Mouse (Mus musculus) kidney, embryonic 14.5 days (tissue): ENCODE measurements around the gene Anxa2. TPM values are rescaled to one million over a fixed set of nuclear protein-coding genes. Genes with fewer than 3 reads are reported as not detected.

Experiments used
- ATAC-seq: fragments of 200-750 bp; cut with Nextera tagmentation; 2 replicates; pipeline ENCODE4 v1.8.0; 2017; ENCODE audit warnings: moderate number of reproducible peaks, mild to moderate bottlenecking, moderate TSS enrichment, moderate library complexity; ENCODE audit not compliant: low FRiP score, low TSS enrichment
- H3K27ac ChIP-seq: fragments of 300-500 bp; sonication (generic); 2 replicates; pipeline ENCODE4 v1.5.1; 2014; ENCODE audit warnings: low read depth, mild to moderate bottlenecking, low read length, moderate library complexity, mixed read lengths
- H3K27me3 ChIP-seq: fragments of 300-500 bp; sonication (generic); 2 replicates; pipeline ENCODE4 v1.6.1; 2014; ENCODE audit warnings: mild to moderate bottlenecking, low read length; ENCODE audit not compliant: control insufficient read depth, insufficient read depth
- H3K36me3 ChIP-seq: fragments of 300-500 bp; sonication (generic); 2 replicates; pipeline ENCODE4 v1.6.1; 2014; ENCODE audit warnings: low read length, mixed read lengths; ENCODE audit not compliant: control insufficient read depth, insufficient read depth
- H3K4me1 ChIP-seq: fragments of 300-500 bp; sonication (generic); 2 replicates; pipeline ENCODE4 v1.6.1; 2014; ENCODE audit warnings: low read length, mixed read lengths; ENCODE audit not compliant: control insufficient read depth, insufficient read depth
- H3K4me2 ChIP-seq: fragments of 300-500 bp; sonication (generic); replicated peaks from 2 replicates; pipeline ENCODE4 v1.6.1; 2014; ENCODE audit warnings: low read depth, mild to moderate bottlenecking, low read length
- H3K4me3 ChIP-seq: fragments of 300-500 bp; sonication (generic); 2 replicates; pipeline ENCODE4 v1.5.1; 2014; ENCODE audit warnings: mild to moderate bottlenecking, low read length
- H3K9ac ChIP-seq: fragments of 300-500 bp; sonication (generic); 2 replicates; pipeline ENCODE4 v1.6.1; 2014; ENCODE audit warnings: low read depth, mild to moderate bottlenecking, low read length, moderate library complexity
- H3K9me3 ChIP-seq: fragments of 300-500 bp; sonication (generic); 2 replicates; pipeline ENCODE4 v1.6.1; 2016; ENCODE audit warnings: low read length; ENCODE audit not compliant: control insufficient read depth
- WGBS: fragments of 180-500 bp; shearing (Covaris S2); extraction: QIAGEN DNeasy Blood & Tissue Kit; methylation state at CpG from one replicate; pipeline ENCODE4 v1.1.7; 2014; 5-methylcytosine and 5-hydroxymethylcytosine counted together
- polyA plus RNA-seq: library from polyadenylated mRNA; unstranded; fragments of >200 nt; fragmentation: Nextera tagmentation; extraction: Ambion mirVana; gene quantifications from 2 replicates; pipeline ENCODE4 v1.2.1, GENCODE M21; 2014

Anxa2 gene
- polyA plus RNA-seq, 1 experiment from 2014 or later: 482 TPM

DNA sequence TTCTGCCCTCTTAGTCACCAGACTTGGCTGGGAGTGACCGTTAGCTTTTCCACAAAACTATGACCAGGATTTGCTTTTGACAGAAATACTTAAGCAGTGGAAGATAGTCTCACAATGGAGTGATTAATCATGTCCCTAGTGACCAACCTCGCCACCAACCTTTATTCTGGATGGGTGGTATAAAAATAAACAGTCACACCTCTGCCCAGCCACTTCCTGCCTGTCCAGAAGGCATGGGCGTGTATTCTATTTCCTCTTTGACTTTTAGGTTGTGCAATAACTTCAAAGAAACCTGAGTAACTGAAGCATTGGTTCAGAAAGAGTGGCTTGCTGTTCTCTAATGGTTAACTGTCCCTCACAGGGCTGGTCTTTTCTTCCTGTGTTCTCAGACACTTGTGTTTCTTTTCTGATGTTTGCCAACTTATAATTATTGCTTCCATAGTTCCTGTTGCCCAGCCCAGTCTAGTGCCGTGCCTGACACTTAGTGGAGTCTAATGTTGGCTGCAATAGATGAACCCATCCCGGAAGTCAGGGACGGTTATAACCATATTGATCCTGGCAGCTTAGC is 10.9 kb upstream of the Anxa2 start:
- peaks cover 16% of the 10 kb centered on the region; the same call in 1 of the 2 replicates for H3K4me1 ChIP-seq
- no peaks in the 10 kb centered on the region for H3K36me3 ChIP-seq
- no peak overlapping the region for H3K27ac ChIP-seq
- no peak overlapping the region for H3K9ac ChIP-seq
- no peaks in the 10 kb centered on the region for H3K27me3 ChIP-seq
- no peak overlapping the region for H3K4me2 ChIP-seq
- no peak for ATAC-seq
- no peaks in the 10 kb centered on the region for H3K9me3 ChIP-seq
- WGBS: 41% methylated on average over 6 of the region's 6 CpGs
- H3K4me3 ChIP-seq: no peak overlapping the region

DNA sequence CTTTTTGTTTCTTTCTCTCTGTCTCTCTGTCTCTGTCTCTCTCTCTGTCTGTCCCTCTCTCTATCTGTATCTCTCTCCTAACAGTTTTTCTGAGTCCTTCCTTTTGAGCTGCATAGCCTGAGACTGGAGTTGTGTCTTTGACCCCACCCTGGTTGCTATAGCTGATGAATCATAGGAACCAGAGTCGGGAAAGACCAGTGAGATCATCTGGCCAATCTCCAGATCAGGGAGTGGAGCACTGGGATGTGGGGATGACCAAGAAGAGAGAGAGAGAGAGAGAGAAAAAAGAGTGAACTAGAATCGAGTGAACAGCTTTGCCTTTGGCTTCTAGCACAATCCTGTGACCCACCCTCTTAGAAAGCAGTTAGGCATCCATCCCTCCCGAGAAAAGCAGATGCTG is 10.2 kb upstream of the Anxa2 start:
- Histone ChIP-seq H3K9me3 (no peaks in the 10 kb centered on the region), H3K4me2 (no peak overlapping the region), H3K9ac (no peak overlapping the region), H3K27ac (no peak overlapping the region), H3K36me3 (no peaks in the 10 kb centered on the region), H3K27me3 (no peaks in the 10 kb centered on the region), H3K4me3 (no peak overlapping the region), H3K4me1 (peaks cover 16% of the 10 kb centered on the region; the same call in 1 of the 2 replicates)
- ATAC-seq: no peak
- 46% methylated on average over 3 of the region's 3 CpGs for WGBS

DNA sequence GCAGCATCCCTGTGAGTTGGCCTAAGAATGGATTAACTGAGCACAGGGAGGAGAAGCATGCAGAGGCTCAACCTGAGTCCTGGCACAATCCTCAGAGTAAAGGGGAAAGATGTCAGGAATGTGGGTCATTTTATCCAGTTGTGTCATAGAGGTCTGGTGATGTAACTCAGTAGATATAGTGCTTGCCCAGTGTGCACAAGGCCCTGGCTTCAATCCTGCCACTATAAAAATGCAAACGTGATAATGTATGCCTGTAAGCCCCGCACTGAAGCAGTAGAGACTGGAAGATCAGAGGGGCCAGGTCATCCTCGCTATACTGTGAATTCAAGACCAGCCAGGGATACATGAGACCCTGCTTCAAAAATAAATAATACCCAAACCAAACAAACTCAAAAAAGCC is 4.6 kb upstream of the Anxa2 start:
- Histone ChIP-seq H3K9ac (no peak overlapping the region), H3K4me2 (no peak overlapping the region), H3K4me3 (no peak overlapping the region), H3K27ac (no peak overlapping the region), H3K27me3 (no peaks in the 10 kb centered on the region), H3K4me1 (peaks cover 7% of the 10 kb centered on the region; the same call in 1 of the 2 replicates), H3K36me3 (no peaks in the 10 kb centered on the region), H3K9me3 (no peaks in the 10 kb centered on the region)
- ATAC-seq: no peak
- 57% methylated on average over 3 of the region's 3 CpGs for WGBS

DNA sequence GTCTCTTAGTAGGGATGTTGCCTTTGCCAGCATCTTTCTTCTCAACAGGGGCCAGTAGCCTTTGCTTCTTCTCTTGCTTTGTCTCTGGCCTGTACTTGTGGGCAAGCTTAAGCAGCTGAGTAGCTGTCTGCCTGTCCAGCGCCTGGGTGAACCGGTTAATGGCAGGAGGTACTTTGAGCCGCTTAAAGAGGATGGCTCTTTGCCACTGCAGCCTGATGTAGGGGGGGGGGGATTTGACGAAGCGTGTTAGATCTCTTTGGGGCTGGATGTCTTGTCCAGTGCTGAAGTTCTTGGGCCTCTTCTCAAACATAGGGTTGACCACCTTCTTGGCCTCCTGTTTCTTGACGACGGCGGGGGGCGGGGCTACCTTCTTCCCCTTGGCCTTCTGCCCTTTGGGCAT is 2.8 kb upstream of the Anxa2 start:
- Histone ChIP-seq H3K9ac (no peak overlapping the region), H3K27me3 (no peaks in the 10 kb centered on the region), H3K4me2 (no peak overlapping the region), H3K36me3 (no peaks in the 10 kb centered on the region), H3K4me3 (no peak overlapping the region), H3K4me1 (peaks cover 16% of the 10 kb centered on the region), H3K9me3 (no peaks in the 10 kb centered on the region), H3K27ac (no peak overlapping the region)
- ATAC-seq: no peak
- 79% methylated on average over 9 of the region's 9 CpGs for WGBS

DNA sequence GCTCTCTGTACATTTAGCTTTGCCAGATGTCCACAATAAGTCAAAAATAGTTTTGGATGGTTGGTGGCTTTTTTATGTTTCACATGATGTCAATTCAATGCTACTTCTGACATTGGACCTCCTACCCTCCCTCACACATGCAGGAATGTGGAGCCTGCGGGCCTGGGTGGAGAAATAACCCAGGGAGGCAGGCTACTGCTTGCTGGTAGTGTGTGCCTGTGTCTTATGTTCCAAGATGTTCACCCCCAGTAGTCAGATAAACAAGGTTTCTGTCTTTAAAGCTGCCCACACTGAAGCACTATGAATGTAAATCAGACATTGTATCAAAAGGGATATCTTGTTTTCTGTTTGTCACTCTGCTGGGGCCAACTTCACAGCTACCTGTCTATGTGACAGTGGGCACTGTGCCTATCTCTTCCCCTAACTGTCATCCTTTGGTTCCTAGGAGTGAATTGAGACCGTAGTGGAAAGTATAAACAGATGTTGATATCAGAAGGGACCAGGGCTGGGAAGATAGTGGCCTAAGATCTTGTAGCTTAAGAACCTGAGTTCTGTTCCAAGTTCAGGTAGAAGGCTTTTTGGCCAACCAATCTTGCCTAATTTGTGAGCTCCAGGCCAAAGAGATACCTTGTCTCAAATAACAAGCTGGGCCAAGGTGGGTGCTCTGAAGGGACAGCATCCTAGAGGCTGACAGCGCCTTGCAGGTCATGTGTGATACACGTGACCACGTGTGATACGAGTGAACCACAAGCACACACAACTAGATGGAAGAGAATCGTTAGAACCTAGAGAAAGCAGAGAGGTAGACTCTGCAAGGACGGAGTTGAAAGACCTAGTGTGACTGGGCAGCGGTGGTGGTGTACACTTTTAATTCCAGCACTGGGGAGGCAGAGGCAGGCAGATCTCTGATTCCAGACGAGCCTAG is 1.3 kb upstream of the Anxa2 start:
- no peak overlapping the region for H3K4me3 ChIP-seq
- no peaks in the 10 kb centered on the region for H3K27me3 ChIP-seq
- H3K36me3 ChIP-seq: no peaks in the 10 kb centered on the region
- ATAC-seq: no peak
- peaks cover 18% of the 10 kb centered on the region for H3K4me1 ChIP-seq
- H3K4me2 ChIP-seq: no peak overlapping the region
- WGBS: 89% methylated on average over 10 of the region's 10 CpGs
- no peaks in the 10 kb centered on the region for H3K9me3 ChIP-seq
- H3K27ac ChIP-seq: peak overlapping the region; percentile 90
- H3K9ac ChIP-seq: no peak overlapping the region

DNA sequence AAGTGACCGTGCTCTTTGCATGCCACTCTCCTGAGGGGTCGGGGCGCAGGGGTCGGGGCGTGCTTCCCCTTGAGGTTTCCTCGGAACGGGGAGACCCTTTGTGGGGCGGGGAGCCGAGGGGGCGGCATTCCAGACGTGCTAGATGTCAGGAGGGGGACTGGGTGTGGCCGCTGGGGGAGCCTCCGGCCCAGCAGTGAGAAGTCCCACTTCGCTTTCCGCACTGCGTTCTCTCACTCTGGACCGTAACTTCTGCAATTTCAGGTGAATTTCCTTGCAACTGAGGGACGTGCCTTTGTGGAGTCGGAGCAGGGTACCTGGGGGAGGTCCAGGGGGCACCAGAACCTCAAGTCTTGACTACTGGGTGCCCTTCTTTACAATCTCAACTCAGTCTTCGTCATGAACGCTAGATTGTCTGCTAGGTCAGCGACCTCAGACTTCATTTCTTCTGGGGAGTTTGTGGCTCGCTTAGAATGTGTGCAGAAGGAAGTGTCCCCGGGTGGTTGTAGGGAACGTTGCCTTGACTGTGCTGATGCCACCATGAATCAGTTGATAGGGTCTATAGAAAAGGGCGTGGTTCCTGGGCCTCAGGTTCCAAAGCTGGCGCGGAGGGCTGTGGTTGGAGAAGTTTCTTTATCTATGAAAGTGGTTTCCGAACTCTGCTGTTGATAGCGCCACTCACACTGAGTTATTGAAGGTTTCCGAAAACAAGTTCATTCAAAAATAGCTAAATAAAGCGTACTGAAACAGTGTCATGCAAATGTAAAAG is 664 bp downstream of the Anxa2 start:
- Histone ChIP-seq H3K4me3 (peak overlapping the region; percentile 63), H3K36me3 (no peaks in the 10 kb centered on the region), H3K27ac (peak overlapping the region; percentile 90), H3K9ac (peak overlapping the region; percentile 80), H3K9me3 (no peaks in the 10 kb centered on the region), H3K27me3 (no peaks in the 10 kb centered on the region), H3K4me2 (peak overlapping the region; percentile 77), H3K4me1 (peaks cover 37% of the 10 kb centered on the region)
- peak; percentile 10; the same call in 1 of the 2 replicates for ATAC-seq
- 7% methylated on average over 28 of the region's 32 CpGs for WGBS

DNA sequence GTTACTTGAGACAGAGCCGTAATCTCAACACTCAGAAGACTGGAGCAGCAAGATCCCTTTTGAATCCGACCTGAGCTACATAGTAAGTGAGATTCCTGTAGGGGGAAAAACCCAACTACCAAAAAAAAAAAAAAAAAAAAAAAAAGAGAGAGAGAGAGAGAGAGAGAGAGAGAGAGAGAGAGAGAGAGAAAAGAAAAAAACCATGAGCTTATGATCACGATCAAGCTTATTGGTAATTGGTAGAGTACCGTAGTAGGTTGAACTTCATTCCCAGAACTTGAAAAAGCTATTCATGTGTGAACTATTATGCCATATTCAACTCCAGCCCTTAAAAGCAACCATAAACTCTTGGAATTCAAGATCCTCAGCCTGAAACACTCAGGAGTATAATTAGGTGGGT is 1.3 kb downstream of the Anxa2 start:
- ATAC-seq: no peak
- Histone ChIP-seq H3K27ac (peak overlapping the region; percentile 90; the same call in 1 of the 2 replicates), H3K9me3 (no peaks in the 10 kb centered on the region), H3K9ac (peak overlapping the region; percentile 80; the same call in 1 of the 2 replicates), H3K36me3 (no peaks in the 10 kb centered on the region), H3K27me3 (no peaks in the 10 kb centered on the region), H3K4me2 (peak overlapping the region; percentile 77), H3K4me3 (peak overlapping the region; percentile 63), H3K4me1 (peaks cover 43% of the 10 kb centered on the region)
- 37% methylated on average over 4 of the region's 4 CpGs for WGBS

DNA sequence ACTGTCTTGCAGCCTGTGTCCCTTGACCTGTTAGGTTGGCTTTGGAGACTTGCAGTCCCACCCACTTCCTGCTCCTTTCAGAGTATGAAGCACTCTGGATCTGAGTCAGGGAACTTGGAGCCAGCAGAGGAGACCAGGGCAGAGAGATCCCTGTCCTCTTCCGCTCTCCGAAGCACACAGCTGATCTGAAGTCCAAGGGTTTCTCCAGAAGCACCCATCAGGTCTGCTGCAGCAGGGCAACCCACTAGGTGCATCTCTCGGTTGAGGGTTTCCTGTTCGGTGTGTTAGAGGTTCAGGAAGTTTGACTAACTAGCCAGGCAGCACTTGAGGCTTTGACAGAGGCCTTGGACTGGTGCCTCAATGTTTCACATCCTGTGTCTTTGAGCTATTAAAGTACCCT is 2.0 kb downstream of the Anxa2 start:
- H3K9ac ChIP-seq: peak overlapping the region; percentile 14; the same call in 1 of the 2 replicates
- peak overlapping the region; percentile 77 for H3K4me2 ChIP-seq
- H3K36me3 ChIP-seq: peaks cover 3% of the 10 kb centered on the region; the same call in 1 of the 2 replicates
- H3K9me3 ChIP-seq: no peaks in the 10 kb centered on the region
- peak overlapping the region; percentile 90 for H3K27ac ChIP-seq
- H3K4me1 ChIP-seq: peaks cover 49% of the 10 kb centered on the region
- no peak for ATAC-seq
- 48% methylated on average over 4 of the region's 4 CpGs for WGBS
- no peaks in the 10 kb centered on the region for H3K27me3 ChIP-seq
- H3K4me3 ChIP-seq: peak overlapping the region; percentile 63
